Mouse (Mus musculus): ENCODE results near the gene Nlrp6. TPM values are rescaled to one million over a fixed set of nuclear protein-coding genes. Genes with fewer than 3 reads are reported as not detected.

The Nlrp6 gene
- polyA plus RNA-seq, 1 experiment from 2014 or later = 1.3 TPM

GRCm38 (mm10) chr7:140954733-140955071 is 34.0 kb downstream of the Nlrp6 start:
- peaks cover 12% of the 10 kb centered on the region for H3K4me1 ChIP-seq (replicated peaks; ENCODE audit: control insufficient read depth, insufficient read depth, low read length)
- ATAC-seq (replicated peaks; ENCODE audit: low FRiP score) (no peak), DNase-seq (ENCODE audit: low spot score) (peak; percentile 39)
- H3K27ac ChIP-seq (ENCODE audit: low read depth, low read length) = no peak overlapping the region
- WGBS = 3% methylated on average over 9 of the region's 9 CpGs
- H3K4me2 ChIP-seq = peak overlapping the region; percentile 70
- no peaks in the 10 kb centered on the region for H3K9me3 ChIP-seq (ENCODE audit: control insufficient read depth, low read length)
- H3K9ac ChIP-seq (ENCODE audit: low read depth, low read length) = no peak overlapping the region
- H3K4me3 ChIP-seq (ENCODE audit: low read depth, low read length) = peak overlapping the region; percentile 58
- no peaks in the 10 kb centered on the region for H3K27me3 ChIP-seq (replicated peaks; ENCODE audit: control insufficient read depth, insufficient read depth, low read length)
- no peaks in the 10 kb centered on the region; the same call in 1 of the 2 replicates for H3K36me3 ChIP-seq (ENCODE audit: control insufficient read depth, insufficient read depth, low read length)

- peaks cover 12% of the 10 kb centered on the region for H3K4me1 ChIP-seq (replicated peaks; ENCODE audit: control insufficient read depth, insufficient read depth, low read length)
- H3K27ac ChIP-seq (ENCODE audit: low read depth, low read length) = peak overlapping the region; percentile 63; the same call in 1 of the 2 replicates
- 2% methylated on average over 17 of the region's 17 CpGs for WGBS
- no peaks in the 10 kb centered on the region for H3K36me3 ChIP-seq (ENCODE audit: control insufficient read depth, insufficient read depth, low read length)
- peak; percentile 43 for ATAC-seq (replicated peaks; ENCODE audit: low FRiP score)
- H3K27me3 ChIP-seq (replicated peaks; ENCODE audit: control insufficient read depth, insufficient read depth, low read length) = no peaks in the 10 kb centered on the region
- peak overlapping the region; percentile 70 for H3K4me2 ChIP-seq
- peak; percentile 50 for DNase-seq (ENCODE audit: low spot score)
- H3K4me3 ChIP-seq (ENCODE audit: low read depth, low read length) = peak overlapping the region; percentile 58
- H3K9ac ChIP-seq (ENCODE audit: low read depth, low read length) = peak overlapping the region; percentile 61
- no peaks in the 10 kb centered on the region for H3K9me3 ChIP-seq (ENCODE audit: control insufficient read depth, low read length)
These were observed 34.6 kb downstream of the Nlrp6 start for GRCm38 (mm10) chr7:140955342-140955741.

GRCm38 (mm10) chr7:140955758-140956555 is 35.3 kb downstream of the Nlrp6 start, which contains the start of the genes Gm45717 and Ifitm2:
Gm45717 (minus strand) TSS chr7:140955937.
Ifitm2 (minus strand) TSS chr7:140955987.
- H3K4me3 ChIP-seq (ENCODE audit: low read depth, low read length) = peak within 1 kb of the TSS; percentile 58
- peak within 1 kb of the TSS; percentile 70 for H3K4me2 ChIP-seq
- peak within 1 kb of the TSS; percentile 61 for H3K9ac ChIP-seq (ENCODE audit: low read depth, low read length)
- ATAC-seq (replicated peaks; ENCODE audit: low FRiP score) (peak; percentile 65), DNase-seq (ENCODE audit: low spot score) (peak; percentile 56)
- peaks cover 12% of the 10 kb centered on the region for H3K4me1 ChIP-seq (replicated peaks; ENCODE audit: control insufficient read depth, insufficient read depth, low read length)
- no peaks in the 10 kb centered on the region for H3K36me3 ChIP-seq (ENCODE audit: control insufficient read depth, insufficient read depth, low read length)
- no peaks in the 10 kb centered on the region for H3K9me3 ChIP-seq (ENCODE audit: control insufficient read depth, low read length)
- peak within 1 kb of the TSS; percentile 63 for H3K27ac ChIP-seq (ENCODE audit: low read depth, low read length)
- no peaks in the 10 kb centered on the region for H3K27me3 ChIP-seq (replicated peaks; ENCODE audit: control insufficient read depth, insufficient read depth, low read length)
- 14% methylated on average over 11 of the region's 11 CpGs for WGBS

GRCm38 (mm10) chr7:140956556-140956869 is 35.8 kb downstream of the Nlrp6 start:
- Histone ChIP-seq H3K4me1 (replicated peaks; ENCODE audit: control insufficient read depth, insufficient read depth, low read length) (peaks cover 12% of the 10 kb centered on the region), H3K9ac (ENCODE audit: low read depth, low read length) (no peak overlapping the region)
- DNase-seq (ENCODE audit: low spot score) = no peak

GRCm38 (mm10) chr7:140959181-140959901 is 38.6 kb downstream of the Nlrp6 start:
- no peak overlapping the region for H3K4me2 ChIP-seq
- peaks cover 5% of the 10 kb centered on the region for H3K4me1 ChIP-seq (replicated peaks; ENCODE audit: control insufficient read depth, insufficient read depth, low read length)
- H3K27me3 ChIP-seq (replicated peaks; ENCODE audit: control insufficient read depth, insufficient read depth, low read length) = no peaks in the 10 kb centered on the region
- ATAC-seq (replicated peaks; ENCODE audit: low FRiP score) = no peak
- no peak overlapping the region for H3K27ac ChIP-seq (ENCODE audit: low read depth, low read length)
- no peak overlapping the region for H3K4me3 ChIP-seq (ENCODE audit: low read depth, low read length)
- H3K9me3 ChIP-seq (ENCODE audit: control insufficient read depth, low read length) = no peaks in the 10 kb centered on the region
- WGBS = 12% methylated on average over 9 of the region's 9 CpGs
- peak; percentile 32 for DNase-seq (ENCODE audit: low spot score)
- no peak overlapping the region for H3K9ac ChIP-seq (ENCODE audit: low read depth, low read length)
- H3K36me3 ChIP-seq (ENCODE audit: control insufficient read depth, insufficient read depth, low read length) = no peaks in the 10 kb centered on the region

More at GRCm38 (mm10) chr7:140956556-140956869, 35.8 kb downstream of the Nlrp6 start:
- Histone ChIP-seq H3K9me3 (ENCODE audit: control insufficient read depth, low read length) (no peaks in the 10 kb centered on the region), H3K27me3 (replicated peaks; ENCODE audit: control insufficient read depth, insufficient read depth, low read length) (no peaks in the 10 kb centered on the region), H3K4me3 (ENCODE audit: low read depth, low read length) (no peak overlapping the region), H3K36me3 (ENCODE audit: control insufficient read depth, insufficient read depth, low read length) (no peaks in the 10 kb centered on the region), H3K4me2 (peak overlapping the region; percentile 70; the same call in 1 of the 2 replicates), H3K27ac (ENCODE audit: low read depth, low read length) (peak overlapping the region; percentile 63)
- no peak for ATAC-seq (replicated peaks; ENCODE audit: low FRiP score)
- WGBS = 47% methylated on average over 6 of the region's 6 CpGs

- 49% methylated on average over 5 of the region's 5 CpGs for WGBS
These were observed 39.3 kb downstream of the Nlrp6 start for GRCm38 (mm10) chr7:140960026-140960425.

GRCm38 (mm10) chr7:140961416-140961815 is 40.7 kb downstream of the Nlrp6 start:
- Histone ChIP-seq H3K36me3 (ENCODE audit: control insufficient read depth, insufficient read depth, low read length) (no peaks in the 10 kb centered on the region), H3K27me3 (replicated peaks; ENCODE audit: control insufficient read depth, insufficient read depth, low read length) (no peaks in the 10 kb centered on the region), H3K4me2 (no peak overlapping the region), H3K4me1 (replicated peaks; ENCODE audit: control insufficient read depth, insufficient read depth, low read length) (no peaks in the 10 kb centered on the region), H3K4me3 (ENCODE audit: low read depth, low read length) (no peak overlapping the region), H3K9ac (ENCODE audit: low read depth, low read length) (no peak overlapping the region), H3K27ac (ENCODE audit: low read depth, low read length) (no peak overlapping the region), H3K9me3 (ENCODE audit: control insufficient read depth, low read length) (no peaks in the 10 kb centered on the region)
- no peak for ATAC-seq (replicated peaks; ENCODE audit: low FRiP score)
- no peak for DNase-seq (ENCODE audit: low spot score)
- WGBS = 83% methylated on average over 2 of the region's 2 CpGs

More at GRCm38 (mm10) chr7:140960026-140960425, 39.3 kb downstream of the Nlrp6 start:
- Histone ChIP-seq H3K9ac (ENCODE audit: low read depth, low read length) (no peak overlapping the region), H3K4me1 (replicated peaks; ENCODE audit: control insufficient read depth, insufficient read depth, low read length) (peaks cover 5% of the 10 kb centered on the region), H3K27ac (ENCODE audit: low read depth, low read length) (no peak overlapping the region), H3K9me3 (ENCODE audit: control insufficient read depth, low read length) (no peaks in the 10 kb centered on the region), H3K4me2 (no peak overlapping the region), H3K4me3 (ENCODE audit: low read depth, low read length) (no peak overlapping the region), H3K36me3 (ENCODE audit: control insufficient read depth, insufficient read depth, low read length) (no peaks in the 10 kb centered on the region), H3K27me3 (replicated peaks; ENCODE audit: control insufficient read depth, insufficient read depth, low read length) (no peaks in the 10 kb centered on the region)
- ATAC-seq (replicated peaks; ENCODE audit: low FRiP score) (no peak), DNase-seq (ENCODE audit: low spot score) (no peak)

- no peaks in the 10 kb centered on the region; the same call in 1 of the 2 replicates for H3K4me1 ChIP-seq (replicated peaks; ENCODE audit: control insufficient read depth, insufficient read depth, low read length)
- H3K36me3 ChIP-seq (ENCODE audit: control insufficient read depth, insufficient read depth, low read length) = no peaks in the 10 kb centered on the region
- H3K4me3 ChIP-seq (ENCODE audit: low read depth, low read length) = no peak overlapping the region
- WGBS = 77% methylated on average over 2 of the region's 2 CpGs
- no peaks in the 10 kb centered on the region for H3K9me3 ChIP-seq (ENCODE audit: control insufficient read depth, low read length)
- no peak overlapping the region for H3K9ac ChIP-seq (ENCODE audit: low read depth, low read length)
- no peak overlapping the region for H3K4me2 ChIP-seq
- no peak for ATAC-seq (replicated peaks; ENCODE audit: low FRiP score)
- H3K27me3 ChIP-seq (replicated peaks; ENCODE audit: control insufficient read depth, insufficient read depth, low read length) = no peaks in the 10 kb centered on the region
- DNase-seq (ENCODE audit: low spot score) = no peak
- no peak overlapping the region for H3K27ac ChIP-seq (ENCODE audit: low read depth, low read length)
These were observed 42.0 kb downstream of the Nlrp6 start for GRCm38 (mm10) chr7:140962733-140963132.

Measured in liver, embryonic 11.5 days (tissue).